Mouse (Mus musculus) layer of hippocampus, adult 9-10 months (tissue): ENCODE data around the gene Cul5.

Experiments used
- DNase-seq: peaks from one replicate; pipeline ENCODE4 v3.0.0; 2022; ENCODE audit warnings: low spot score

Gene Cul5

DNA sequence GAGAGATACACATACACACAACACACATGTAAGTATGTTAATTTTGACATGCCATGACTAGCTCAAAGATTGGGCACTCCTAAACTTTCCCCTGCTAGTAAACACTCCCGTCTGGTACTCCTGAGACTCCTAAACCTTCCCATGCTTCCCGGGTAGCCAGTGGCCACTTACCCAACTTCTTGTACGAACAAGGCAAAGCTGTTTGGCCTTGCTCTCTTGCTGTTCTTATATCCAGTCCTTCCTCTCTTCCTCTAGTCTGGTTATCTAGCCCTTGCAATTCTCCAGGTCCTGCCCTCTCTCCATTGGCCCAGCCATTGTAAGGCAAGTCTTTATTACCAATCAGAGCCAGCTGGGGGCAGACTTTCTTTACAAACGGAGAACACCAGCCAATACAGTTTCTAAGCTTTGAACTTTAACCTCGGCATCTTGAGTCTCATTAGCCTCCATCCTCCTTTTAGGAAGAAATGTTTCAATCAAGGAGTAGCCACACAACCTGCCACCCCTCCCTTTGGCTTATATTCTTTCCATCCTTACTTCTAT, at the start of gene Cul5:
Gene Cul5, minus strand, starts transcription at position 335 of the 540 bp plus-strand sequence.
- DNase-seq: no peak

- peak; percentile 57 for DNase-seq
Measured at GRCm38 (mm10) chr9:53705992-53706696, 36.3 kb upstream of the Cul5 start, which contains the start of gene Rab39. Gene Rab39 (minus strand): TSS chr9:53706232.

GRCm38 (mm10) chr9:53705491-53705991, 35.7 kb upstream of the Cul5 start:
- no peak for DNase-seq

- DNase-seq: no peak
Measured at GRCm38 (mm10) chr9:53702991-53703390, 33.2 kb upstream of the Cul5 start.

GRCm38 (mm10) chr9:53700496-53700895, 30.7 kb upstream of the Cul5 start:
- no peak for DNase-seq

GRCm38 (mm10) chr9:53695846-53696245, 26.0 kb upstream of the Cul5 start:
- no peak for DNase-seq

GRCm38 (mm10) chr9:53693718-53694117, 23.9 kb upstream of the Cul5 start:
- no peak for DNase-seq

DNA sequence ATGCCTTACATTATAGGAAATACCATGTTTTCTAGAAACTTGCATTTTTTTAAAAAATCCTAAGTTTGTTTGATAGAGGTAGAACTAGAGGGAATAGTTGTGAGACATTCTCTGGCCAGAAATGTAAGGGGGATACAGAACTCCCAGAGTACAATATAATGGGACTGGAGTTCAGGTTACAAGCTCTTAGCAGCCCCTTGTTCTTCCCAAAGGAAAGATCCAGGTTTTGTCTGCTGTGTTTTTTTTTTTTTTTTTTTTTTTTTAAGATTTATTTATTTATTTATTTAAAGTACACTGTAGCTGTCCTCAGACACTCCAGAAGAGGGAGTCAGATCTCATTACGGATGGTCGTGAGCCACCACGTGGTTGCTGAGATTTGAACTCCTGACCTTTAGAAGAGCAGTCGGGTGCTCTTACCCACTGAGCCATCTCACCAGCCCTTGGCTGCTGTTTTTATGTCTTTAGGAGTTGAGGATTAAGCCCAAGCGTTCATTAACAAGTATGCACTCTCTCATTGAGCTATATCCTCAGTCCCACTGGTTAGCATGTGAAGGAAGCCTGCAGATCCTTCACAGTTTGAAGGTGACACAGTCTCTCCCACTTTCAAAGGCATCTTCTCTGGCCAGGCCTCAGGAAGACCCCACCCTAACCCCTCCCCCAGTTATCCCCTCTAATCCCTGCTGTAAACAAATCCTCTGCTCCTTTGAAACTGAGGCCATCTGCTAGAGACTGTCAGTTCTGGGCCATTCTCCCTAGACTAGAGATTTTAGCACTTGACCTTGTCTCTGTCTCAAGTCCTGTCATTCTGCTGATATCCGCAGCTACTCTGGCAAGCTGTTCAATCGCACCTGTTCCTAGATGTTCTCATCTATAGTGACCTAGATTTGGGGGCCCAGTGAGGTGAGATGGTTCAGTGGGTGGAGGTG, 22.2 kb upstream of the Cul5 start:
- DNase-seq: no peak

GRCm38 (mm10) chr9:53680851-53681250, 11.0 kb upstream of the Cul5 start:
- no peak for DNase-seq

GRCm38 (mm10) chr9:53676921-53677320, 7.1 kb upstream of the Cul5 start:
- no peak for DNase-seq

DNA sequence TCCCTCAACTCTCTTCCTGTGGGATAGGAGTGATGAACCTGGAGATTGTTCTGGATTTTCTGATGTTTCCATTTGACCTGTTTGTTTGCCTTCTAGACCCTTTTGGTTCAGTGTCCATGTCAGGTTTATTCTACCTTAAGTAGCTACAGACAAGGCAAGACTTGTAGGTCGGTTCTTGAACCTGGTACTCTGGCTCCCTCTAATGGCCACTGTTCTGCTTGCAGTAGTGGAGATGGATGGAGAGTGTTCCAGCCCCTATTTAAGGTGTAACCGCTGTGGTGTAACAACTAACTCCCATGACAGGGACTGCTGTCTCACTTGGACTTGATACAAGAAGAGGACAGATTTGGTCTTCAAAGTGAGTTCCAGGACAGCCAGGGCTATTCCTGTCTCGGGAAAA, 3.8 kb upstream of the Cul5 start:
- DNase-seq: peak; percentile 70

GRCm38 (mm10) chr9:53667020-53667669, 2.7 kb downstream of the Cul5 start:
- DNase-seq: peak; percentile 88

GRCm38 (mm10) chr9:53666665-53667019, 3.2 kb downstream of the Cul5 start:
- DNase-seq: no peak

- no peak for DNase-seq
Measured at GRCm38 (mm10) chr9:53665428-53665827, 4.4 kb downstream of the Cul5 start.

DNA sequence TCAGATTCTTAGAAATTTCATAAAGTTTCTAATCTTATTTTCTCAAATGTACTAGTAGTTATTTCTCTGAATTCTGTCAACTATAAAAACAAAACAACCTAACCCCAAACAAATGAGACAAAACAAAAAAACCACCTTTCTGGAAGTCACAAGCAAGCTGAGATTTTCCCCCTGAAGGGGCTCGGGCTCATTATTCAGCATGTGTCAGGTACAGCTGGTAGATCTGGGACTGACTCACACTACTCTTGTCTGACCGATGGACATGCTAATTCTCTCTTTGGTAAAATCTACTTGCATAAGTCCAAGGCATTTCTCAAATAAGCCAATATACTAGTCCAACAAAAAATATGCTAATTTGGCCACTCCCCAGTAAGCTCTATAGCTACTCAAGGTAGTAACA, 5.0 kb downstream of the Cul5 start:
- no peak for DNase-seq

- no peak for DNase-seq
Measured at GRCm38 (mm10) chr9:53634796-53635195, 35.0 kb downstream of the Cul5 start.

DNA sequence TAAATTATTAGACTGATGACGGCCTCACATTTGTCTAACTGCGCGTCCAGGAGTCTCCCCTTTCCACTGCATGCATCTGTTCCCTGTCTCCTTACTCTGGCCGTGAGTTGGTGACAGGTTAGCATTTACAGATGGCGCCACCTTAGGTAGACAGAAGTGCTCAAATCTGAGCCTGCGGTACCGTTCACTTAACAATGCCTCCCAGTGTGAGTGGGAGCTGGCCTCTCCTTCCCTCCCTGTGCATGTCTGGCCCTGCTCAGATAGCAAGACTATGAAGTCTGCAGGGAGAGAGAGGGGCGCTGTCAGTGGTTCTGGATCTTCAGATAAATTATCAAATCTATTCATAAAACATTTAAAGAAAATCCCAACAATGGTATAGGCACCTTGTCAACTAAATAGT, 54.6 kb downstream of the Cul5 start:
- DNase-seq: no peak

GRCm38 (mm10) chr9:53614286-53614685, 55.5 kb downstream of the Cul5 start:
- DNase-seq: no peak

DNA sequence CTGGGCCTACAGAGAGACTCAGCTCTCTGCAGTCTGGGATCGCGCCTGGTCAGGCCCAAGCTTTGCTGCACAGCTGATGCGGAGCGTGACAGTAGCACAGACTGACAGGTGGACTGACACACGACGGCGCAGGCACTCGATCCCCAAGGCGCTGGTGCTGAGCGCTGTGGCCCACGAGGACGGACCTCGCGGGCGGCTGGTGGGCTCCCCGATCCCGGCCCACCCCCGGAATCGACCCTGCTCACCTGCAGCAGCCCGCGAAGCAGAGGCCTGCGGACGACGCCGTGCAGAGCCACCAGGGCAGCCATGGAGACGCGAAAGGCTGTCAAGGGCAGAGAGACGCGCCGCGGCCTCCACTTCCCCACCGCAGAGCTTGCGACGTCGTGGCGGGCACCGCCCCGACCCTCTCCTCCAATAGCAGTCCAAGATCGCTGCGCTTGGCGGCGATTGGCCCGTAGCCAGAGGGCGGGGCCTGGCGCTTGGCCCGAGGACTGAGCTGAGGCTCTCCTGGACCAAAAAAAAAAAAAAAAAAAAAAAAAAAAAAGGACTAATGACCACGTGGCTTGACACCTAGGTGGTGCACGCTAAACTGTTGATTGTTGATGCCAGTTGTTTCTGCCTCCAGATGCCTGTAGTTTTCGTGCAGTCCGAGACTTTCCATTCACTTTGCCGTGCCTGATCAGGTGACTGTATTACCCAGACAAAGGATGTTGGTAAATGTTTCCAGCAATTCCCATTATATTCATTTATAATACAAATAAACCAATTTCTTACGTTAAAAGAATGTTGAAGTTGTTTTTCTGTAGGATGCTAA, 59.6 kb downstream of the Cul5 start, which contains the start of gene Acat1:
Gene Acat1, minus strand, starts transcription at position 415 of the 814 bp plus-strand sequence.
- peak; percentile 68 for DNase-seq

- no peak for DNase-seq
Measured at GRCm38 (mm10) chr9:53609306-53609967, 60.4 kb downstream of the Cul5 start.

DNA sequence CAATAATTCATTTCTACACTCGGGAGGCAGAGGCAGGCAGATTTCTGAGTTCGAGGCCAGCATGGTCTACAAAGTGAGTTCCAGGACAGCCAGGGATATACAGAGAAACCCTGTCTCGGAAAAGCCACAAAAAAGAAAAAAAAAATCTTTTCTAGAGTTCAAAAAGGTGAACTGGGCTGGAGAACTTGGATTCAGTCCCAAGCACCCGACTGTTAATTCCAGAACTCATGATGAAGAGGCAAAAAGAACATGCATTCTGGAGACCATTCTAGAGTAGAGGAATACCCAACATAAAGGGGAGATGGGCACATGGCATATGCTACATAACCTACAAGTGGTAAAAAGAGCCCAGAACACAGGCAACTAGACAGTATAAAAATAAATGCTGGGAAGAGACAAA, 62.0 kb downstream of the Cul5 start:
- no peak for DNase-seq
